Mouse (Mus musculus): ENCODE data around the gene Gusb. TPM values are rescaled to one million over a fixed set of nuclear protein-coding genes. Genes with fewer than 3 reads are reported as not detected.
"Not testable (repeated sequence)": the region's sequence is repeated elsewhere in the genome, so short reads cannot be mapped to it uniquely, and the experiment has no call there.

Gene Gusb
- total RNA-seq, 1 experiment from 2014 or later, result 59.4 TPM

DNA sequence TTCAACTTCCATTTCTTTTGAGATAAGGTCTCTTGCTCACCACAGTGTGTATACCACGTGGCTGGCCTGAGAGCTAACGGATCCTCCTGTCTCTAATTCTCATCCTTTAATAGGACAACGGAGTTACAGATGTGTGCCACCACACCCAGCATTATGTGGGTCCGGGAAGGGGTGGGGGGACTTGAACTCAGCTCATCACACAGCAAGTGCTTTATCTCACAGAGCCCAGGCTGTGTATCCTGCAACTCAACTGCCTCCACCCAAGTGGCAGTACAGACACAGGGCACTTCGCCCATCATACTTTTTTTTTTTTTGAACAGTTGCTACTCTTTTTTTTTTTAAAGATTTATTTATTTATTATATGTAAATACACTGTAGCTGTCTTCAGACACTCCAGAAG is 11.0 kb downstream of the Gusb start:
- no peak for ATAC-seq (replicated peaks; ENCODE audit: insufficient number of reproducible peaks, low FRiP score, low TSS enrichment, poor library complexity, severe bottlenecking)

DNA sequence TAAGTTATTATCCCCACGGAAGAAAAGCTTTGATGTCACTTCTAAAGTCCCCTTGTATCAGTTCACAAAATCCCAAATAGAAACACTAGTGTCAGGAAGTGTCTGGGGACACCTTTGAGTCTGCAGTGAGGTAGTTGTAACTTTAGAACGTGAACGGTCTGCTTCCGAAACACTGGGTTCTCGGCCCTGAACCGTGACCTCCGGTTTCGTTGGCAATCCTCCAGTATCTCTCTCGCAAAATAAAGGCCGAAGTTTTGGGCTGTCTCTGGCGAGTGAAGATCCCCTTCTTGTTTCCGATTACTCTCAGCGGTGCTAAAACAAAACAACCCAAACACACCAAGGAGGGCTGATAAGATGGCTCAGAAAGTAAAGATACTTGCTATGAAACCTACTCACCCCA is 13.5 kb downstream of the Gusb start:
- no peak for ATAC-seq (replicated peaks; ENCODE audit: insufficient number of reproducible peaks, low FRiP score, low TSS enrichment, poor library complexity, severe bottlenecking)

DNA sequence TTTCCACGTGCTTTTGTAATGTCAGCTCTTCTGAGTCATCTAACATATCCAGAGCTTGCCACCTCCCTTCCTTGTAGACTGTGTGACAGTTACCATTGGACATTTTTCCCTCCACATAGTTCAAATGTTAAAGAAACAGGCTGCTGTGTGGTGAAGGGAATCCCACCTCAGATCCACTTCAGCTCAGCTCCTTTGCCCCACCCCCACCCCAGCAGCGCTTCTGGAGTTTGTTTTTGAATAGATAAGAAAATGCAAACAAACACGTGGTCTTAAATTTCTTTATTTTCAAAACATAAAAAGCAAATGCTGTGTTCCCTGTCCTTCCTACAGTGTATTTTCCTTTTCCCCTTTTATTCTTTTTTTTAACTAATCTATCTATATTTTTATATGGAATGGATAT is 22.6 kb downstream of the Gusb start:
- ATAC-seq (replicated peaks; ENCODE audit: insufficient number of reproducible peaks, low FRiP score, low TSS enrichment, poor library complexity, severe bottlenecking), result no peak

DNA sequence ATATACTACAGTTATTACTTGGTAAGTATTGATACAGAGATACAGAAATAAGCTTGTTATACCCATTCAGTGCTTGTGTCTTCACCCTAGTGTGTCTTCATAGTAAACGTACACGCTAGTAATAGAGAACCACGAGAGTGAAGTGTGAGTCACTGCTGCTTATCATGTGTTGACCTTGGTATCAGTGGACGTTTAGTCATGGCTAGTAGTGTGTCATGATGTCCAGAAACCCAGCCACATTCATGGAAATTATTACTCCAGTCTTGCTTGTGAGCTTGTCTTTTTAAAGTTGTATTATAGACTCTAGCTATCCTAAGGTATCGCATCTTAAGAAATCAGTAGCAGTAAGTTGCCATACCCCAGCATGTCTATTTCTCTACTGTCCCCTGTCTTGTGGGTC is 24.2 kb downstream of the Gusb start:
- no peak for ATAC-seq (replicated peaks; ENCODE audit: insufficient number of reproducible peaks, low FRiP score, low TSS enrichment, poor library complexity, severe bottlenecking)

DNA sequence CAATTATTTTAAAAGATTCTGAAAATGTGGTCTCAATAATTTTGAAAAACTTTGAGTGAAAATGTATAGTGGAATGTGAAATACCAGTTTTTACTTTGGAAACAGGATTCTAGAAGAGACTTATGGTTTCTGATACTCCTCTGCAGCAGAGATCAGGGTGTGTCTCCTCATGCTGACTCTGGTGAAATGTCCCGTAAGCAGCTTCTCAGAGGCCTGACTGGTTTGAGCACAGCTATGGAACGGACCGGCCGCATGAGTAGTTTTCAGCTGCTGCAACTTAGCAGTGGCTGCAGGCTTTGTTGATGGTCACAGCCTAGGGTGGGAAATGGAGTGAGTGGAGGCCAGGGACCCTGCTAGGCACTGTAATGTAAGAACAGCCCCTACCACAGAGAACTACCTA is 25.1 kb downstream of the Gusb start:
- ATAC-seq (replicated peaks; ENCODE audit: insufficient number of reproducible peaks, low FRiP score, low TSS enrichment, poor library complexity, severe bottlenecking), result no peak

DNA sequence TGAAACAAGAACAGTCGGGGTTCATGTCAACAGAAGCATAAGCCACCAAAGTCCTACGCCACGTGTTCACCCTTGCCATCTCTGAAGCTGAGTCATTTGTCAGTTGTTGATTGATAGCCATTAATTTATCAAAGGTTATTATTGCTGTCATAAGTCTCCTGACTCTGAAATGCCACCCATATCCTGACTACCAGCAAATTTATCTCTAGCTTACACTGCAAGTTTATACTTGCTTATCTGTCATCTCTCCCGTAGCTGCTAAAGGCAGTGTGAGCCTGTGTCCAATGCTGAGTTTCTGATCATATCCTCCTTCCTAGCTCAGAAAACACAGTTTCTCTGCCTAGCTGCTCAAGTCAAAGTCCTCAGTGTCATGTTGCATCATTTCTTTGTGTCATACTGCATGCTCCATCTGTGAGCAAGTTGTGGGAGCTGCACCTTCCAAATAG is 28.0 kb downstream of the Gusb start:
- no peak for ATAC-seq (replicated peaks; ENCODE audit: insufficient number of reproducible peaks, low FRiP score, low TSS enrichment, poor library complexity, severe bottlenecking)

DNA sequence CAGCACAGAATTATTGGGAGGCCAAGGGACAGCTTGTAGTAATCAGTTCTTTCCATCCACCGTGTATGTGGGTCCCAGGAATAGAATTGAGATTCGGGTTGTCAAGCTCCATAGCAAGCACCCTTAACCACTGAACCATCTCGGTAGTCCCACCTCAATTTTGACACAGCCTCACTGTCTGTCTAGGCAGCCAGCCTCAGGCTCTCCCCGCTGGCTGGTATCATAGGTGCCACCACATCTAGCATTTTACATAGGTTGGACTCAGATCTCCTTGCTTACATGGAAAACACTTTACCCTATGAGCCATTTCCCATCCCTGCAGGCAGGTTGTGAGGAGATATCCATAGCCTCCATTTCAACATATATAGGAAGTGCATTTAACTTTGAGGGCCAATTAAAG is 28.5 kb downstream of the Gusb start:
- no peak for ATAC-seq (replicated peaks; ENCODE audit: insufficient number of reproducible peaks, low FRiP score, low TSS enrichment, poor library complexity, severe bottlenecking)

DNA sequence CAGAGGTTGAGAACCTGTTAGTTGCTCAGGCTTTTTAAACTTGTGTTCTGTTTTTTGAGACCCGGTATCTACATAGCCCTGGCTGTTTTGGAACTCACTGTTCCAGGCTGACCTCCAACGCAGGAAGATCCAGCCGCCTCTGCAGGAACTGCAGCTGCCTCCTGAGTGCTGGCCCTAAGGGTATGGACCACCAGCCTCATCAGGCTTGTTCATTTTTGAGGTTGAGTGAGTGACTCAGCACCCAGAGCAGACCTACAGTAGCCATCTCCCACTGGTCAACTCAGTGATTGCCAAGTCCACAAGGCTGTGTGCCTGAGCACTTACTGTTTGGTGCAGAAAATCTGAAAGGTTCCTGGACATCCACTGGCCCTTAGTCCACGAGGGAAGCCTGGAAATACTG is 31.4 kb downstream of the Gusb start:
- no peak for ATAC-seq (replicated peaks; ENCODE audit: insufficient number of reproducible peaks, low FRiP score, low TSS enrichment, poor library complexity, severe bottlenecking)

DNA sequence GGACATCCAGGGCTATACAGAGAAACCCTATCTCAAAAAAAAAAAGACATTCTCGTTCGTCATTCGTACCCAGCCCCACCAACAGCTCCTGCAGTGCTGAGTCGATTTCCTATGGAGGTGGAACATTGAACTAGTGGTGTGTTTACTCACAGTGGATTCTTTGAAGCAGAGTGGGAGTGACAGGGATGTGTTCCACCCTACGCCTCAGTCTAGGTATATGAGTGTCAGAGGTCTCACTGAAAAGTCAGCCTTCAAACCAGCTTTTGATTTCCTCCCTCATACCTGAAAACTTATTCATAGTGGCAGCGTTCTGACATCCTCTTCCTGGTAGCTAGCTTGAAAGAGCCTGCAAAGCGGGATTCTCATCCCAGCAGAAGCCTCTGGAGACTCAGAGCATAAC is 34.4 kb downstream of the Gusb start:
- ATAC-seq (replicated peaks; ENCODE audit: insufficient number of reproducible peaks, low FRiP score, low TSS enrichment, poor library complexity, severe bottlenecking), result no peak

DNA sequence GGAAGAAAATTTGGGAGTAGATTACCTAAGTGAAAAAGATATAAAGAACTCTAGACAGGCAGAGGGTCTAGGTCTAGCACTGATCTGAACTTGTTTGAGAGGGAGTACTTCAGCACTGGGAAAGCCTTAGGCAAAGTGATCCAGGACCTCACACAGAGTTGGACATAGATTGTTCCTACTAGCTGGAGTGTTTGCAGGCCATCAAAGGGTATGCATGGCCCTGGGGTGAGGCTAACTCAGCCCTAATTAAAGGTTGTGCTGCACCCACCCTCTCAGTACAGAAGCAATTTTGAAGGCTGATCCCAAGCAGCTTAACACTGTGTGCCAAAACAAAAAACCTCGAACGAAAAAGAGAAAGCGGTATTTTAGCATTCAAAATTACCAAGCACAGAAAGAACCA is 36.4 kb downstream of the Gusb start:
- no peak for ATAC-seq (replicated peaks; ENCODE audit: insufficient number of reproducible peaks, low FRiP score, low TSS enrichment, poor library complexity, severe bottlenecking)

DNA sequence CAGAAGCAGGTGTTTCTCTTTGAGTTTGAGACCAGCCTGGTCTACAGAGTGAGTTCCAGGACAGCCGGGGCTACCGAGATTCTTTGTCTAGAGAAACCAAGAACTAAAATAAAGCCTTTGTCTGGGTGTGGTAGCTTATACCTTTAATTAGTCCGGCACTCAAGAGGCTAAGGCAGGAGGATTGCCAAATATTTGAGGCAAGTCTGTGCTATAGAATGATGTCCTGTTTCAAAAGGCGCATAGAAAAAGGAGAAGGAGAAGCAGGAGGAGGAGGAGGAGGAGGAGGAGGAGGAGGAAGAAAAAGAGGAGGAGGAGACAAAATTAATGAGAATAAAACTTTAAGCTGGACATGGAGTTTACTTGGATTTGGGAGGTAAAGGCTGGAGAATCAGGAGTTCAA is 39.6 kb downstream of the Gusb start:
- ATAC-seq (replicated peaks; ENCODE audit: insufficient number of reproducible peaks, low FRiP score, low TSS enrichment, poor library complexity, severe bottlenecking), result no peak

DNA sequence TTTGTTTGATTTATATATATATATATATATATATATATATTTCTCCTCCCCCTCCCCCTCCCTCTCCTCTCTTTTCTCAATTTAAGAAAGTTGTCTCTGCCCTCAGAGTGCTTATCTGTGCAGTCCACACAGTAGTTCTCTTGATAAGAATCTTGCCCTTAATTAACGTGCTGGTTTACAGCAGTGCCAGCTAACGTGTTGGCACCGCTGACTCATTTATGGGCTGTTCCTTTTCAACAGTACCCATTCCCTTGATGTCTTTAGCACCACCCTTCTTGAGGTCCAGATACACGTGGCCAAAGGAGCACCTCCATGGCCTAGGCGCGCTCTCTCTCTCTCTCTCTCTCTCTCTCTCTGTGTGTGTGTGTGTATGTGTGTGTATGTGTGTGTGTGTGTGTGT is 47.1 kb downstream of the Gusb start:
- no peak for ATAC-seq (replicated peaks; ENCODE audit: insufficient number of reproducible peaks, low FRiP score, low TSS enrichment, poor library complexity, severe bottlenecking)

DNA sequence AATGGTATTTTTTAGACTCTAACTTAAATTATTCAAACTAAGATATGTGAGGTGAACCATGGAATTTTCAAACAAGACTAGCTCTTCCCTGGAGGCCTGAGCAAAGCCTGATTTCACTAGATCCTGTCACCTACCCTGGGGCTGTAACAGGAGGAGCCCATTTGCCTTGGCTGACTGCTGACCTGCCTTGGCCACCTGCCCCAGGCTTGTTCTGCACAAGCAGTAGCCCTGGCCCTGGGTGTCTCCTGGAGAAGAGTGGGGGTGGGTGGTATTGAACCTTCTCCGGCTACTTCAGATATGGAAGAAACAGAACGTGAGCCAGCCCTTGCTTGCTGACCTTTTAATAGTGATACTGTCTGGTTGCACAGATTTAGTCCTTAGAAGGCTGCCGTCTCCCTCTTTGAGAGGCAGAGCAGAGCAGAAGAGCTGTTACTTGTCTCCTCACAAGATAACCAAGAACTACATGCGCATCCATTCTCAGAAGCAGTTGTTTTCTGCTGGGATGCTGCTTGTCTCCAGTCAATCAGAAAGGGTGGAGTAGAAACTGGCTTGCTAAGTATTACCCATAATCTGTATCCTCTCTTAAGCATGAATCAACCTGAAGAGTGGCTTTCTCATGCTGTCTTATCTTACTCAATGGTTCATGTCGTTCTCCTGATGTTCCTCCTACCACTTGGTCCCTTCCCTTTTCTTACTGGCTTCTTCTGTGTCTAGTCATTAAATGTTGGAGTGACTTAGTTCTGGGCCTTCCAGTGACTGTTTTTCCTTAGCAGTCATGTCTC is 48.2 kb downstream of the Gusb start:
- ATAC-seq (replicated peaks; ENCODE audit: insufficient number of reproducible peaks, low FRiP score, low TSS enrichment, poor library complexity, severe bottlenecking), result 0 out of 2 replicates have a peak, but pooled peaks have one; percentile 35

DNA sequence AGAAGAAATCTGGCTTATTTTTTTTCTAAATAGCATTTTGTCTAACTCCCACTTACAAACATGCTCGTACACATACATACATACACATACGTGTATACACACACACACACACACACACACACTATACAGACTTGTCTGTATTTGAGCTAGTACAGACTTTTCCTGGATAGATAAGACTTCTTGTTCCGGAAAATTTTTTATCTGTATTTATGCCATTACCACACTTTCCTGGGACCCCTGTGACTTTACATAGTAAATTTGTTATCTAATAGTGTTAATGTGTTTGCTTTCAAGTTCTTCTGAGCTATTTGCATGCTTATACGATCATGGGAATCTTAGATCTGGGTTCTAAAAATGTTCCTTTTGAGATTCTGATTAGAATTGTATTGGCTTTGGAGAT is 50.7 kb downstream of the Gusb start:
- no peak for ATAC-seq (replicated peaks; ENCODE audit: insufficient number of reproducible peaks, low FRiP score, low TSS enrichment, poor library complexity, severe bottlenecking)

DNA sequence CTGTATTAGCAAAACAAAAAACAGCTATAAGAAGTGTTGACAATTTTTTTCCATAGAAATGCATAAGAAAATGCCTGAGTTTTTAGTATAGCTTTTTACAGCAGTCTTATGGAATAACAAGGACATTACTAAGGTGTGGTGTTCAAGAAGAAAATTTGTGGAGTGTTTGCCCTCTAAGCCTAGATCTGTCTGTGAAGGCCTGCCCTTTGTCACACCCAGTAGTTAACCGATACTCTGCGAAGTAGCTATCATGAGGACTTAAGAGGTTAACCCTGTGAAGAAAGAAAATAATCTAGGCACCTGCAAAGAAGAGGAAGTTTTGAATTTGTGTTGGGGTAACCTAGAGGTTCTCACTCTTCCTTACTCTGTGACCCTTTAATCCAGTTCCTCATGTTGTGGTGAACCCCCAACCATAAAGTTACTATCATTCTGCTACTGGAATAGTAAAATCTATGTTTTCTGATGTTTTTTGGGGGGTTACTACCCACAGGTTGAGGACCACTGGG is 55.3 kb downstream of the Gusb start:
- no peak for ATAC-seq (replicated peaks; ENCODE audit: insufficient number of reproducible peaks, low FRiP score, low TSS enrichment, poor library complexity, severe bottlenecking)

DNA sequence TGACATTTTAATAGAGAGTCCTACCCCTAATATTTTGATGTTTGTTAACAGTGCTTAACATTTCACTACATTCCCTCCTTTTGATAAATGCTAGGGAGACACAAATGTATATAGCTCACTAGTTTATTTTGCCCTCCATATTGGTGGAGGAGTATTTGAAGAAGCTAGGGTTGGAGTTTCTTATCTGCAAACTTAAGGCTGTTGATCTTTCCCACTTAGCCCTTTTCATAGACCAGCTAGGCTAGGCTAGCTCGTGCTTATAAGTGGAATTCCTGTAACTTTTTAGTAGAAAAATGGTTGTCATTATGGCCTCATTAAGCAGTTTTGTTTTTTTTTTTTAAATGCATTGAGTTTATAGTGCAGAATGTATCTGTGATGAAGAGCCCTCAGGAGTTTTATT is 59.4 kb downstream of the Gusb start:
- no peak for ATAC-seq (replicated peaks; ENCODE audit: insufficient number of reproducible peaks, low FRiP score, low TSS enrichment, poor library complexity, severe bottlenecking)

DNA sequence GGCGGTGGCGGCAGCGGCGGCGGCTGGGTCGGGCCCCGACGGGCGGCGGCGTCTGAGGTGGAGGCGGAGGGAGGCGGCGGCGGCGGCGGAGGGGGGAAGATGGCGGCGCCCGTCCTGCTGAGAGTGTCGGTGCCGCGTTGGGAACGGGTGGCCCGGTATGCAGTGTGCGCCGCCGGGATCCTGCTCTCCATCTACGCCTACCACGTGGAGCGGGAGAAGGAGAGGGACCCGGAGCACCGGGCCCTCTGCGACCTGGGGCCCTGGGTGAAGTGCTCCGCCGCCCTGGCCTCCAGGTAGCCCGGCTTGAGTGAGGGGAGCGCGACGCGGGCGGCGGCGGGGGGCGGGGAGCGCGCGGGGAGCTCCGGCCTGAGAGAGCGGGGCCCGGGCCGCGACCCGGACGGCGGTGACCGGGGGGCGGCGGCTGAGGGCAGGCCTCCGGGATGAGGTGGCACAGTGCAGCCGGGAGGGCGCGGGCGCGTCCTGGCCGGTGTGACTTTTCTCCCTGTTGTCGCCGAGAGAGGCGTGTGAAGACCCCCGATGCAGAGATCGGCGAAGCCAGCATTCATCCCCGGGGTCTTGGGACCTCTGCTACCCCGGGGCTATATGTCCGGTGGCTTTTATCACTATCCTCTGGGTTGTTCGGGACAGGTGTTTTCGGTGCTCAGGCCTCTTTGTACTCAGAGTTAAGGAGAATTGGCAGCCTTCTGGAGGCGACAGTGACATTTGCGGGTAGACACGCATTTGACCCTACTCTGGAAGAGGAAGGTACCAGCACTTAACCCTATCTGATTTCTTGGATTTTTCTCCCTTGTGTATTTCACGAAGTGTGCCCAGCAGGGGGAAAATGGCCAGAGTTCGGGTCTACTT is 60.5 kb downstream of the Gusb start:
- not testable (repeated sequence) for ATAC-seq (replicated peaks; ENCODE audit: insufficient number of reproducible peaks, low FRiP score, low TSS enrichment, poor library complexity, severe bottlenecking)

DNA sequence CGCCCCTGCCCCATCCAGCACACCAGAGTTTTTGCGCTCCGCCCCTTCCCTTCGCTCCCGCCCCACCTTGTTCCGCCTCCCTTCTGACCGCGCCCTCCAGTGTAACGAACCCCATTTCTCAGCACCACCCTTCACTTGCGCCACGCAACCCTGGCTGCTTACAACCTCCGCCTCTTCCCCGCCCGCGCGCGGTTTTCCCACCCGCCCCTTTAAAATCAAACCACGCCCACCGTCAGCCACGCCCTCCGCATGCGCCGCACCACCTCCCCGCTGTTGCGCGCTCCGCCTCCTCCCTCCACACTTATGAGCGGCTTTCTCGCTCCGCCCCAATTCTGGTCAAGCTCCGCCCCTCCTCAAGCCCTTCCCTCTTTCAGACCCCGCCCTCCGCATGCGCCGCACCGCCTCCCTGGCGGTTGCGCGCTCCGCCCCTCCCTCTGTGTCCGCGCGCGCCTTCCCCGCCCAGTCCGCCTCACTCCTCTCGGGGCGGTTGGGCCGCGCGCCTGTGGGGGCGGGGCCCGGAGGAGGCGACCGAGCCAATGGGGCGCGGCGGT is 61.3 kb downstream of the Gusb start, which contains the start of gene Vkorc1l1:
Vkorc1l1 (plus strand) TSS at position 476 of the 551 bp plus-strand sequence.
- ATAC-seq (replicated peaks; ENCODE audit: insufficient number of reproducible peaks, low FRiP score, low TSS enrichment, poor library complexity, severe bottlenecking), result peak; percentile 95

DNA sequence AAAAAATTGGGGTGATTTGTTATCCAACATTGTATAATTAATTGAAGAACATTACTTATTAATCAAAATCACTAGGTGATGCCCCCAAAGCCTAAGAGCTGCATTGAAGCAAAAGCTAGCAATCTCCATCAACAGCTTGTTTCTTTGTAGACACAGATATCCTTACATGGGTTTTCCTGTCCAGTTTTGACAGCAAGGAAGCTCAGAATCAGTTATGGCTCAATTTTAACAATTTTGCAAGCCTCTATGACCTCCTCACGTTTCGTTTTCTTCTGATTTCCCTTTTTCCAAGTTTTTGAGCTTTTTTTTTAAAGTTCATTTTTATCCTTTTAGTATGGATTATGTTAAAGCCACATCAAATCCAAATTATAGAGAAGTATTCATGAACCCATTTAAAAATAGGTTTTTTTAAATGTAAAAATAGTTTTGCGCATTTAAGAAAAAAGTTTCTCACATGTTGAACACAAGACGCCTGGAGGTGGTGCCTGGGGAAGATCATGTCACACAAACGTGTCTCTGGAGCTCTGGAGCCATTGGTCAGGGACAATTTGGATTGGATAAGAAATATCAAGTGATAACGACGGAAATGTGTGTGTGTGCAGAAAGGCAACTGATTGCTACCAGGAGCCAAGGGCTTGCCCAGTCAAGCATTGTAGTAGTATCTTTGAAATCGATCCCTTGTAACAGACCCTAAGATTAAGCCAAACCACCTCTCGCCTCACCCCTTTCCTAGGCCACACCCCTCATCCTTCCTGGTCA is 61.9 kb downstream of the Gusb start:
- peak; percentile 23; the same call in 1 of the 2 replicates for ATAC-seq (replicated peaks; ENCODE audit: insufficient number of reproducible peaks, low FRiP score, low TSS enrichment, poor library complexity, severe bottlenecking)

Measured in monocyte, adult 5-6 weeks (primary cell).